Mouse (Mus musculus) thymus, adult 2 months (tissue): ENCODE measurements around the gene Gm42906. TPM values are rescaled to one million over a fixed set of nuclear protein-coding genes. Genes with fewer than 3 reads are reported as not detected.

ENCODE experiments used
- DNase-seq: peaks from one replicate; pipeline ENCODE4 v3.0.0; 2021
- H3K27ac ChIP-seq: fragments of 200-500 bp; 2 replicates; pipeline ENCODE4 v1.5.1; 2012; ENCODE audit warnings: low read length, control low read depth; ENCODE audit not compliant: control insufficient read depth, insufficient read depth
- H3K27me3 ChIP-seq: fragments of 200-500 bp; 2 replicates; pipeline ENCODE4 v1.6.1; 2012; ENCODE audit warnings: mild to moderate bottlenecking, low read length, moderate library complexity, mixed read lengths; ENCODE audit not compliant: control insufficient read depth, insufficient read depth
- H3K36me3 ChIP-seq: fragments of 200-500 bp; 2 replicates; pipeline ENCODE4 v1.6.1; 2012; ENCODE audit warnings: mild to moderate bottlenecking, low read length, moderate library complexity; ENCODE audit not compliant: control insufficient read depth, insufficient read depth
- H3K4me1 ChIP-seq: fragments of 200-500 bp; replicated peaks from 2 replicates; pipeline ENCODE4 v1.6.1; 2012; ENCODE audit warnings: low read length; ENCODE audit not compliant: control insufficient read depth, insufficient read depth
- H3K4me3 ChIP-seq: fragments of 200-500 bp; 2 replicates; pipeline ENCODE4 v1.5.1; 2012; ENCODE audit warnings: mild to moderate bottlenecking, low read length, control low read depth, moderate library complexity; ENCODE audit not compliant: control insufficient read depth, insufficient read depth
- CTCF ChIP-seq: fragments of 200-500 bp; IDR thresholded peaks from 2 replicates; pipeline ENCODE4 v1.5.1; 2012; ENCODE audit warnings: mild to moderate bottlenecking, control low read depth, low read length, moderate library complexity, borderline replicate concordance; ENCODE audit not compliant: control insufficient read depth, poor library complexity, insufficient read depth; ENCODE audit errors: extremely low read depth
- POLR2A ChIP-seq: fragments of 200-500 bp; IDR thresholded peaks from 2 replicates; pipeline ENCODE4 v1.6.1; 2012; ENCODE audit warnings: mild to moderate bottlenecking, low read length, control low read depth, moderate library complexity; ENCODE audit not compliant: control insufficient read depth, poor library complexity, insufficient read depth; ENCODE audit errors: extremely low read depth
- WGBS: fragments of 180-500 bp; shearing (Covaris S2); methylation state at CpG from one replicate; pipeline ENCODE4 v1.1.7; 2018; 5-methylcytosine and 5-hydroxymethylcytosine counted together
- polyA plus RNA-seq: library from polyadenylated mRNA; depleted of rRNA; stranded (reverse); fragments of >200 nt; gene quantifications from 2 replicates; pipeline ENCODE4 v1.2.3, GENCODE M21; 2012

The Gm42906 gene
- polyA plus RNA-seq, 1 experiment: not detected

GRCm38 (mm10) chr5:151102262-151102661 lies 325.7 kb downstream of the Gm42906 start:
- 75% methylated on average over 2 of the region's 2 CpGs for WGBS
- TF ChIP-seq POLR2A: no peak

GRCm38 (mm10) chr5:151096012-151096411 lies 332.0 kb downstream of the Gm42906 start:
- no peaks in the 10 kb centered on the region for H3K27me3 ChIP-seq
- no peak overlapping the region for H3K27ac ChIP-seq
- no peak overlapping the region for H3K4me3 ChIP-seq
- H3K36me3 ChIP-seq: no peaks in the 10 kb centered on the region
- TF ChIP-seq CTCF: no peak
- no peak for TF ChIP-seq POLR2A
- no peak for DNase-seq
- no peaks in the 10 kb centered on the region for H3K4me1 ChIP-seq
- 97% methylated on average over 6 of the region's 6 CpGs for WGBS

More at GRCm38 (mm10) chr5:151102262-151102661, 325.7 kb downstream of the Gm42906 start:
- H3K27ac ChIP-seq: no peak overlapping the region
- no peaks in the 10 kb centered on the region for H3K27me3 ChIP-seq
- no peaks in the 10 kb centered on the region for H3K36me3 ChIP-seq
- DNase-seq: no peak
- H3K4me1 ChIP-seq: no peaks in the 10 kb centered on the region
- H3K4me3 ChIP-seq: no peak overlapping the region

GRCm38 (mm10) chr5:151092886-151093665 lies 334.9 kb downstream of the Gm42906 start:
- H3K27ac ChIP-seq: no peak overlapping the region
- no peaks in the 10 kb centered on the region for H3K36me3 ChIP-seq
- 77% methylated on average over 3 of the region's 3 CpGs for WGBS

GRCm38 (mm10) chr5:151090996-151091395 lies 337.0 kb downstream of the Gm42906 start:
- no peaks in the 10 kb centered on the region for H3K27me3 ChIP-seq
- H3K4me1 ChIP-seq: no peaks in the 10 kb centered on the region
- H3K36me3 ChIP-seq: no peaks in the 10 kb centered on the region
- no peak for TF ChIP-seq POLR2A
- TF ChIP-seq CTCF: no peak
- WGBS: 95% methylated on average over 6 of the region's 6 CpGs
- H3K27ac ChIP-seq: no peak overlapping the region
- no peak for DNase-seq
- H3K4me3 ChIP-seq: no peak overlapping the region

More at GRCm38 (mm10) chr5:151092886-151093665, 334.9 kb downstream of the Gm42906 start:
- TF ChIP-seq CTCF (no peak), POLR2A (no peak)
- no peak overlapping the region for H3K4me3 ChIP-seq
- H3K27me3 ChIP-seq: no peaks in the 10 kb centered on the region
- DNase-seq: no peak
- no peaks in the 10 kb centered on the region for H3K4me1 ChIP-seq

GRCm38 (mm10) chr5:151089201-151089600 lies 338.8 kb downstream of the Gm42906 start:
- DNase-seq: no peak
- TF ChIP-seq CTCF: no peak
- no peak for TF ChIP-seq POLR2A
- H3K36me3 ChIP-seq: no peaks in the 10 kb centered on the region
- no peaks in the 10 kb centered on the region for H3K27me3 ChIP-seq
- H3K4me3 ChIP-seq: no peak overlapping the region
- H3K4me1 ChIP-seq: no peaks in the 10 kb centered on the region
- 93% methylated on average over 6 of the region's 6 CpGs for WGBS
- no peak overlapping the region for H3K27ac ChIP-seq

- no peaks in the 10 kb centered on the region for H3K4me1 ChIP-seq
- DNase-seq: no peak
- H3K4me3 ChIP-seq: no peak overlapping the region
- TF ChIP-seq POLR2A: no peak
- no peak for TF ChIP-seq CTCF
- no peaks in the 10 kb centered on the region for H3K27me3 ChIP-seq
- WGBS: 70% methylated on average over 9 of the region's 9 CpGs
- no peak overlapping the region for H3K27ac ChIP-seq
- no peaks in the 10 kb centered on the region for H3K36me3 ChIP-seq
Measured at GRCm38 (mm10) chr5:151086425-151087202, 341.3 kb downstream of the Gm42906 start.
